Mouse (Mus musculus): ENCODE measurements around the gene Anapc4.
A peak's percentile ranks its signal among the peaks of the same experiment; 100 is the strongest.

Anapc4 gene

GRCm38 (mm10) chr5:52833761-52834274, at the start of gene Anapc4:
TSS of gene Anapc4 (plus strand) at chr5:52834012.
- DNase-seq (ENCODE audit: low spot score in 2 of 2), result peak; percentile 99 to 100

- no peak for DNase-seq (ENCODE audit: low spot score in 2 of 2)
Measured at GRCm38 (mm10) chr5:52786556-52787322, 47.1 kb upstream of the Anapc4 start.

- DNase-seq (ENCODE audit: low spot score in 2 of 2), result no peak
Measured at GRCm38 (mm10) chr5:52793230-52793629, 40.6 kb upstream of the Anapc4 start.

GRCm38 (mm10) chr5:52794109-52794508, 39.7 kb upstream of the Anapc4 start:
- DNase-seq (ENCODE audit: low spot score in 2 of 2), result no peak

GRCm38 (mm10) chr5:52799274-52799985, 34.4 kb upstream of the Anapc4 start:
- DNase-seq (ENCODE audit: low spot score in 2 of 2), result no peak

- no peak for DNase-seq (ENCODE audit: low spot score in 2 of 2)
Measured at GRCm38 (mm10) chr5:52805801-52806200, 28.0 kb upstream of the Anapc4 start.

- no peak for DNase-seq (ENCODE audit: low spot score in 2 of 2)
Measured at GRCm38 (mm10) chr5:52806349-52806748, 27.5 kb upstream of the Anapc4 start.

GRCm38 (mm10) chr5:52807030-52807429, 26.8 kb upstream of the Anapc4 start:
- no peak for DNase-seq (ENCODE audit: low spot score in 2 of 2)

- no peak for DNase-seq (ENCODE audit: low spot score in 2 of 2)
Measured at GRCm38 (mm10) chr5:52810446-52810845, 23.4 kb upstream of the Anapc4 start.

- DNase-seq (ENCODE audit: low spot score in 2 of 2), result no peak
Measured at GRCm38 (mm10) chr5:52811056-52811455, 22.8 kb upstream of the Anapc4 start.

GRCm38 (mm10) chr5:52812456-52812855, 21.4 kb upstream of the Anapc4 start:
- peak; percentile 35 to 53 for DNase-seq (ENCODE audit: low spot score in 2 of 2)

- no peak for DNase-seq (ENCODE audit: low spot score in 2 of 2)
Measured at GRCm38 (mm10) chr5:52813312-52813711, 20.5 kb upstream of the Anapc4 start.

- DNase-seq (ENCODE audit: low spot score in 2 of 2), result no peak
Measured at GRCm38 (mm10) chr5:52818676-52819075, 15.1 kb upstream of the Anapc4 start.

GRCm38 (mm10) chr5:52821691-52822090, 12.1 kb upstream of the Anapc4 start:
- DNase-seq (ENCODE audit: low spot score in 2 of 2), result peak; percentile 50 to 77

GRCm38 (mm10) chr5:52827923-52828322, 5.9 kb upstream of the Anapc4 start:
- DNase-seq (ENCODE audit: low spot score in 2 of 2), result no peak

GRCm38 (mm10) chr5:52833005-52833404, 807 bp upstream of the Anapc4 start:
- DNase-seq (ENCODE audit: low spot score in 2 of 2), result no peak

GRCm38 (mm10) chr5:52834386-52834785, 574 bp downstream of the Anapc4 start:
- DNase-seq (ENCODE audit: low spot score in 2 of 2), result no peak

- no peak for DNase-seq (ENCODE audit: low spot score in 2 of 2)
Measured at GRCm38 (mm10) chr5:52844319-52844718, 10.5 kb downstream of the Anapc4 start.

GRCm38 (mm10) chr5:52855727-52856126, 21.9 kb downstream of the Anapc4 start:
- no peak for DNase-seq (ENCODE audit: low spot score in 2 of 2)

GRCm38 (mm10) chr5:52864446-52864845, 30.6 kb downstream of the Anapc4 start:
- DNase-seq (ENCODE audit: low spot score in 2 of 2), result no peak

GRCm38 (mm10) chr5:52865825-52866224, 32.0 kb downstream of the Anapc4 start:
- peak; percentile 41 to 51 for DNase-seq (ENCODE audit: low spot score in 2 of 2)

GRCm38 (mm10) chr5:52866361-52867155, 32.7 kb downstream of the Anapc4 start:
- DNase-seq (ENCODE audit: low spot score in 2 of 2), result no peak

Data from right cerebral cortex, adult 2 months (tissue).